Mouse (Mus musculus) adrenal gland, adult 8-10 months (tissue): Measurements from ENCODE around the gene Gm5767. TPM values are rescaled to one million over a fixed set of nuclear protein-coding genes. Genes with fewer than 3 reads are reported as not detected.
A peak's percentile ranks its signal among the peaks of the same experiment; 100 is the strongest.

Experiments
- DNase-seq: peaks from one replicate; pipeline ENCODE4 v3.0.0; 2022
- total RNA-seq, 4 experiments: library from RNA; stranded (reverse); gene quantifications; 2 replicates each; pipeline ENCODE4 v1.2.4; 2022

Gm5767 gene
- total RNA-seq, 4 experiments from 2014 or later: not detected

- DNase-seq: peak; percentile 57
These were observed 10.2 kb upstream of the Gm5767 start for GRCm38 (mm10) chr16:8670041-8671035.

- peak; percentile 93 for DNase-seq
These were observed 8.8 kb upstream of the Gm5767 start, which contains the start of gene Carhsp1 for GRCm38 (mm10) chr16:8671551-8672349. Gene Carhsp1 (minus strand): TSS chr16:8672155.

GRCm38 (mm10) chr16:8672350-8672687 is 8.3 kb upstream of the Gm5767 start:
- DNase-seq: no peak

GRCm38 (mm10) chr16:8672811-8673210 is 7.8 kb upstream of the Gm5767 start:
- no peak for DNase-seq

GRCm38 (mm10) chr16:8673343-8673742 is 7.2 kb upstream of the Gm5767 start:
- DNase-seq: no peak

- no peak for DNase-seq
These were observed 6.4 kb upstream of the Gm5767 start for GRCm38 (mm10) chr16:8674165-8674564.

GRCm38 (mm10) chr16:8675559-8675958 is 5.0 kb upstream of the Gm5767 start:
- DNase-seq: no peak

- no peak for DNase-seq
These were observed 4.3 kb upstream of the Gm5767 start for GRCm38 (mm10) chr16:8676228-8676627.

- no peak for DNase-seq
These were observed 3.8 kb upstream of the Gm5767 start for GRCm38 (mm10) chr16:8676800-8677199.

- DNase-seq: no peak
These were observed 2.5 kb upstream of the Gm5767 start for GRCm38 (mm10) chr16:8678035-8678434.

GRCm38 (mm10) chr16:8678676-8679075 is 1.9 kb upstream of the Gm5767 start:
- no peak for DNase-seq

- no peak for DNase-seq
These were observed 790 bp upstream of the Gm5767 start for GRCm38 (mm10) chr16:8679780-8680179.

GRCm38 (mm10) chr16:8685087-8685486 is 4.5 kb downstream of the Gm5767 start:
- no peak for DNase-seq

GRCm38 (mm10) chr16:8686121-8686870 is 5.7 kb downstream of the Gm5767 start:
- no peak for DNase-seq

- no peak for DNase-seq
These were observed 6.4 kb downstream of the Gm5767 start for GRCm38 (mm10) chr16:8686871-8687535.

- DNase-seq: no peak
These were observed 7.1 kb downstream of the Gm5767 start for GRCm38 (mm10) chr16:8687559-8688112.

GRCm38 (mm10) chr16:8689979-8690656 is 9.5 kb downstream of the Gm5767 start:
- DNase-seq: no peak

- DNase-seq: no peak
These were observed 10.6 kb downstream of the Gm5767 start for GRCm38 (mm10) chr16:8691206-8691605.

- DNase-seq: no peak
These were observed 19.0 kb downstream of the Gm5767 start for GRCm38 (mm10) chr16:8699556-8699955.

GRCm38 (mm10) chr16:8700586-8700985 is 20.0 kb downstream of the Gm5767 start:
- DNase-seq: no peak

- DNase-seq: no peak
These were observed 31.4 kb downstream of the Gm5767 start for GRCm38 (mm10) chr16:8711998-8712397.
